Mouse (Mus musculus) forebrain, embryonic 14.5 days (tissue): ENCODE results near the gene Myh4. TPM values are rescaled to one million over a fixed set of nuclear protein-coding genes. Genes with fewer than 3 reads are reported as not detected.
A peak's percentile ranks its signal among the peaks of the same experiment; 100 is the strongest.

ENCODE experiments used
- ATAC-seq: fragments of 200-750 bp; cut with Nextera tagmentation; 2 replicates; pipeline ENCODE4 v1.8.0; 2017; ENCODE audit warnings: mild to moderate bottlenecking, moderate library complexity
- DNase-seq: peaks from one replicate; pipeline ENCODE4 v3.0.0-alpha.2; 2015; ENCODE audit warnings: low spot score
- H3K27ac ChIP-seq: fragments of 300-500 bp; sonication (generic); 2 replicates; pipeline ENCODE4 v1.5.1; 2014; ENCODE audit warnings: low read depth, mild to moderate bottlenecking, control low read depth, low read length, moderate library complexity
- H3K27me3 ChIP-seq: fragments of 300-500 bp; sonication (generic); replicated peaks from 2 replicates; pipeline ENCODE4 v1.6.1; 2014; ENCODE audit warnings: low read length, control low read depth, mixed read lengths; ENCODE audit not compliant: control insufficient read depth, insufficient read depth
- H3K36me3 ChIP-seq: fragments of 300-500 bp; sonication (generic); 2 replicates; pipeline ENCODE4 v1.6.1; 2014; ENCODE audit warnings: low read length, control low read depth; ENCODE audit not compliant: control insufficient read depth, insufficient read depth
- H3K4me1 ChIP-seq: fragments of 300-500 bp; sonication (generic); 2 replicates; pipeline ENCODE4 v1.6.1; 2014; ENCODE audit warnings: antibody characterized with exemption, low read length, control low read depth; ENCODE audit not compliant: control insufficient read depth, insufficient read depth
- H3K4me2 ChIP-seq: fragments of 300-500 bp; sonication (generic); 2 replicates; pipeline ENCODE4 v1.6.1; 2014; ENCODE audit warnings: mild to moderate bottlenecking, control low read depth, low read length
- H3K4me3 ChIP-seq: fragments of 300-500 bp; sonication (generic); 2 replicates; pipeline ENCODE4 v1.5.1; 2014; ENCODE audit warnings: low read depth, low read length, control low read depth
- H3K9ac ChIP-seq: fragments of 300-500 bp; sonication (generic); 2 replicates; pipeline ENCODE4 v1.6.1; 2014; ENCODE audit warnings: mild to moderate bottlenecking, low read length, control low read depth, moderate library complexity
- H3K9me3 ChIP-seq: fragments of 300-500 bp; sonication (generic); replicated peaks from 2 replicates; pipeline ENCODE4 v1.6.1; 2016; ENCODE audit warnings: low read length, control low read depth, mixed read lengths; ENCODE audit not compliant: control insufficient read depth
- WGBS: fragments of 180-500 bp; shearing (Covaris S2); extraction: QIAGEN DNeasy Blood & Tissue Kit; methylation state at CpG from one replicate; pipeline ENCODE4 v1.1.7; 2014; 5-methylcytosine and 5-hydroxymethylcytosine counted together
- polyA plus RNA-seq: library from polyadenylated mRNA; unstranded; fragments of >200 nt; fragmentation: Nextera tagmentation; extraction: Ambion mirVana; gene quantifications from 2 replicates; pipeline ENCODE4 v1.2.1, GENCODE M21; 2014

The Myh4 gene
- polyA plus RNA-seq, 1 experiment from 2014 or later = 0.03 TPM

GRCm38 (mm10) chr11:67276601-67277174 is 38.9 kb downstream of the Myh4 start, which contains the start of gene Myh8:
Myh8 (plus strand) TSS chr11:67277124.
- Histone ChIP-seq H3K36me3 (no peaks in the 10 kb centered on the region), H3K4me2 (no peak within 1 kb of the TSS), H3K4me3 (no peak within 1 kb of the TSS), H3K4me1 (no peaks in the 10 kb centered on the region), H3K27ac (no peak within 1 kb of the TSS), H3K9me3 (no peaks in the 10 kb centered on the region), H3K9ac (no peak within 1 kb of the TSS), H3K27me3 (no peaks in the 10 kb centered on the region)
- peak; percentile 61 for DNase-seq
- WGBS = 67% methylated on average over 10 of the region's 10 CpGs
- ATAC-seq = no peak

DNA sequence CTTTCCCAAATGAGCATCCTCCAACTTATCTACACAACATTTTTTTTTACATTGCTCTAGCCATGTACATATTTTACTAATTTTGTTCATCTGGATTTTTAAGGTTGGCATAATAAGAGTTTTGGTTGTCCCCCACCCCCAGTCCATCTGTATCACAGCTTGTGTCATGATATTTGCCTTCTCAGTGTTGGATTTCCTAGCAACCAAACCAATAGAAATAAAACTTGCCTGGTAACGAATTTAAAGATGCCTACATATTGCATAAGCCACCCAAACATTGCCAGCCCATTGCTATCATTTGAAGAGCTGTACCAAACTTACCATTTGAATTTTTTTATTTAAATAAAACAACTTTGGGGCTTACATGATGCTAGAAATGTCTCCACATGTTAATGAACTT is 55.6 kb downstream of the Myh4 start:
- WGBS = 86% methylated on average over 1 of the region's 1 CpGs
- DNase-seq = no peak
- no peak overlapping the region for H3K27ac ChIP-seq
- H3K4me1 ChIP-seq = no peaks in the 10 kb centered on the region
- no peaks in the 10 kb centered on the region for H3K9me3 ChIP-seq
- H3K36me3 ChIP-seq = no peaks in the 10 kb centered on the region
- H3K27me3 ChIP-seq = no peaks in the 10 kb centered on the region
- H3K9ac ChIP-seq = no peak overlapping the region
- ATAC-seq = no peak
- no peak overlapping the region for H3K4me3 ChIP-seq
- H3K4me2 ChIP-seq = no peak overlapping the region

Other genes starting within 250 kb of the Myh4 start
- 0.36 and 0.62 TPM in 2 replicates for gene Tmem220, start 212.9 kb upstream of the Myh4 start, polyA plus RNA-seq
- 35.4 and 38.8 TPM in 2 replicates for gene Adprm, start 185.4 kb upstream of the Myh4 start, polyA plus RNA-seq
- 9.3 and 10.3 TPM in 2 replicates for gene Sco1, start 185.4 kb upstream of the Myh4 start, polyA plus RNA-seq
- 0.04 and 0.06 TPM in 2 replicates for gene Myh3, start 159.7 kb upstream of the Myh4 start, polyA plus RNA-seq
- 0.06 TPM in 1 of 2 replicates, not detected in the other for gene Myh2, start 67.0 kb upstream of the Myh4 start, polyA plus RNA-seq
- gene Myh1, start 38.0 kb upstream of the Myh4 start, polyA plus RNA-seq = 0.10 TPM in 1 of 2 replicates, not detected in the other
- gene Myh8, start 39.1 kb downstream of the Myh4 start, polyA plus RNA-seq = 0.04 and 0.17 TPM in 2 replicates
- gene Myh13, start 83.6 kb downstream of the Myh4 start, polyA plus RNA-seq = not detected in 2 replicates
- gene Gas7, start 217.4 kb downstream of the Myh4 start, polyA plus RNA-seq = 39.5 and 49.3 TPM in 2 replicates